Mouse (Mus musculus): ENCODE measurements at regions not wholly inside any gene's neighbourhood (a gene's known extent, or its start where the extent isn't known, plus 50 kb on each side); places are given as distances from the start of the nearest gene placed in this dataset.

DNA sequence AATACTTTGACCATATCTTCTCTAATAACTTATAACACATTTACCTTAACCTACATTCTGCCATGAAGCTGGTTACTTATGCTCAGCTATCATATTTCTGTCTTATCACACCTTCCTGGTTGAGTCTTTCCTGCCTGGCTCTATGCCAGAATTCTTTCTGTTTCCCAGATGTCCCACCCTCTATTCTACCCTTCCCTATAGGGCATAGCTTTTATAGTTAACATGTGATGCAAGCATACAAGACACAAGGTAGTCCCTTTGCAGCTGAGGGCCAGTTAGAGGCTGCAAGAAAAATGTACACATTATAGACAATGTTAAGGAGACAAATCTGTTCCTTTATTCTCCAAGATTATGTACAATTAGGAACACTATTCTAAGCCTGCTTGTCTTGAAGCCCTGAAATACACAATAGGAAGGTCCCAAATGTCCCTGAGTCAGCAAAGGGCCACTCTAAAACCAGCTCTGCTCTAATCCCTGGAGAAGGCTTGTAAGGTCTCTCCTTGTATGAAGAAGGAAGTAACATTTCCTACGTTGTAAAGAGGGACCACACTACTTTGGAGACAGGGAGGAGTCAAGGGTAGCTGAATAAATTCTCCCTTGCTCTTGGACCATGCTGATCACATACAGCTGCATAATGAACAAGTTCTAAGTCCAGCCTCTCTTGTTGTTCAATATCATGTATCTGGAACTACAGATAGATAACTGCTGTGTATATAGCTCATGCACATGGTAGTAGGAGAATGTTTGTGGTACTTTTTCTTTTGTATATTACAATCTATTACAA lies 745.0 kb upstream of the Agtr1b start:
- TF ChIP-seq POLR2A (IDR thresholded peaks at IDR 0.05; ENCODE audit: insufficient read depth, low read depth, low read length), result no peak
- no peak for TF ChIP-seq CTCF (IDR thresholded peaks at IDR 0.05; ENCODE audit: insufficient read depth, low read depth, low read length)
